In the genomic region with DNA sequence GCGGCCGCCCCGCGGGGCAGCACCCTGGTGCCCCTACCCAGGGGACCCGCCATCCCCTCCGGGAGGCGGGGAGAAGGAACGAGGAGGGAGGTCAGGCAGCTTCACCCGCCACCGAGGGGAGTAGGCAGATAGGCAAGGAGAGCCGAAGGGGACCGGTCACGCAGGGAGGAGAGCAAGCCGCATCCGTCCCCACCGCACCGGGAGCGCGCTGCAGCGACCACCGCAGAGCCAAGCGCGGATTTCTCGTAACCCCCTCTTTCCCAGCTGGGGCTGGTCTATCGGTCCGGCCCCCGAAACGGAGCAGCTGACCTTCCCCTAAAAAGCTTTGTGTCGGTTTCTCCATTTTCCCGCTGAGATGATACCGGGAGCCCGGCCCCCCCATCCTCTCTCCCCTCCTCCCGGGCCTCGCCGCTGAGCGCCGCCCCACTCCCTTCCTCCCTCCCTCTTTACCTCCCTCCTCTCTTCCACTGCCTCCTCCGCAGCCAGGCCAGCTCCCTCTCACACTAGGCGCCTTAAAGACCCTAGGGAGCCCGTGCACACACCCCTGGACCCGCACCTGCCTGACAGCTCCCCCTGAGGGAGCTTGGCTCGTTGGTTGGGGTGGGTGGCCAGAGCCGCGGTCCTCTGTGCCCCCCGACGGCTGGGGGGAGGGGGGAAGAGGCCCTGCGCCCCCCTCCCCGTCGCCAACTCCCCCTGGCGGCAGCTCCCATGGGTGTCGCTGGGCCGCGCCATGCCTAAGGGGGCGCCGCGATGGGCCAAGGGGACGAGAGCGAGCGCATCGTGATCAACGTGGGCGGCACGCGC, we compare ENCODE assay signal across 8 mouse cellular contexts. TPM values are rescaled to one million over a fixed set of nuclear protein-coding genes. Genes with fewer than 3 reads are reported as not detected.
DNase-seq lines count a peak whose midpoint lies in the region; ATAC-seq and TF ChIP-seq lines count a peak whose summit lies in the region.

No protein-coding gene starts in this region.

- H3K4me1 ChIP-seq in kidney, embryonic 14.5 days (ENCODE audit: control insufficient read depth, insufficient read depth, low read length): peaks cover 13% of the 10 kb centered on the region
- H3K4me1 ChIP-seq in hindbrain, embryonic 12.5 days: peaks cover 46% of the 10 kb centered on the region
- peaks cover 4% of the 10 kb centered on the region; the same call in 1 of the 2 replicates for H3K4me1 ChIP-seq in limb, embryonic 14.5 days (ENCODE audit: control insufficient read depth, insufficient read depth, low read length)

- TF ChIP-seq POLR2A in limb, embryonic 14.5 days (IDR thresholded peaks at IDR 0.05; ENCODE audit: borderline replicate concordance, extremely low read depth, insufficient read depth, insufficient read length): no peak

- H3K9ac ChIP-seq in kidney, embryonic 14.5 days (ENCODE audit: low read depth, low read length): no peak overlapping the region
- peak overlapping the region; percentile 86 for H3K9ac ChIP-seq in hindbrain, embryonic 12.5 days
- no peak overlapping the region for H3K9ac ChIP-seq in limb, embryonic 14.5 days (ENCODE audit: low read depth, low read length, severe bottlenecking)

- no peak for DNase-seq in kidney, adult 11 months
- DNase-seq in cerebellum, adult 18-20 months: peak; percentile 74
- no peak for DNase-seq in limb, embryonic 14.5 days (ENCODE audit: low spot score)
- peak; percentile 78 to 81 for DNase-seq in right cerebral cortex, postnatal 10 days (ENCODE audit: low spot score in 2 of 2)
- no peak for DNase-seq in testis, postnatal 10 days (ENCODE audit: low spot score)
- DNase-seq in gastrocnemius, adult 18-20 months (ENCODE audit: low spot score): no peak

- H3K4me2 ChIP-seq in kidney, embryonic 14.5 days (replicated peaks; ENCODE audit: low read depth, low read length): peak overlapping the region; percentile 98
- H3K4me2 ChIP-seq in hindbrain, embryonic 12.5 days (replicated peaks): peak overlapping the region; percentile 84
- peak overlapping the region; percentile 90 for H3K4me2 ChIP-seq in limb, embryonic 14.5 days (replicated peaks; ENCODE audit: low read depth, low read length, severe bottlenecking)

- H3K9me3 ChIP-seq in kidney, embryonic 14.5 days (ENCODE audit: control insufficient read depth, low read length): no peaks in the 10 kb centered on the region
- no peaks in the 10 kb centered on the region; the same call in 1 of the 2 replicates for H3K9me3 ChIP-seq in hindbrain, embryonic 12.5 days (replicated peaks)
- no peaks in the 10 kb centered on the region for H3K9me3 ChIP-seq in limb, embryonic 14.5 days (ENCODE audit: control insufficient read depth, low read length)

- no peaks in the 10 kb centered on the region for H3K36me3 ChIP-seq in kidney, embryonic 14.5 days (ENCODE audit: control insufficient read depth, insufficient read depth, low read length)
- no peaks in the 10 kb centered on the region for H3K36me3 ChIP-seq in hindbrain, embryonic 12.5 days
- no peaks in the 10 kb centered on the region for H3K36me3 ChIP-seq in limb, embryonic 14.5 days (ENCODE audit: control insufficient read depth, insufficient read depth, low read length)

- peaks cover 63% of the 10 kb centered on the region for H3K27me3 ChIP-seq in kidney, embryonic 14.5 days (ENCODE audit: control insufficient read depth, insufficient read depth, low read length)
- peaks cover 70% of the 10 kb centered on the region for H3K27me3 ChIP-seq in hindbrain, embryonic 12.5 days
- peaks cover 67% of the 10 kb centered on the region for H3K27me3 ChIP-seq in limb, embryonic 14.5 days (ENCODE audit: control insufficient read depth, insufficient read depth, low read length)

- H3K4me3 ChIP-seq in kidney, embryonic 14.5 days (ENCODE audit: low read length): peak overlapping the region; percentile 48
- peak overlapping the region; percentile 72 for H3K4me3 ChIP-seq in hindbrain, embryonic 12.5 days
- peak overlapping the region; percentile 44 for H3K4me3 ChIP-seq in limb, embryonic 14.5 days (replicated peaks; ENCODE audit: low read length)

- 1% methylated on average over 41 of the region's 64 CpGs for whole genome bisulfite sequencing in kidney, embryonic 14.5 days
- WGBS in hindbrain, embryonic 12.5 days: 1% methylated on average over 58 of the region's 64 CpGs
- WGBS in limb, embryonic 14.5 days: under 1% methylated on average over 34 of the region's 64 CpGs

- peak; percentile 33; the same call in 1 of the 2 replicates for ATAC-seq in kidney, embryonic 14.5 days (ENCODE audit: low FRiP score, low TSS enrichment)
- peak; percentile 54 for ATAC-seq in hindbrain, embryonic 12.5 days (ENCODE audit: low FRiP score)
- ATAC-seq in limb, embryonic 14.5 days (ENCODE audit: low FRiP score, low read depth): no peak

- no peak overlapping the region for H3K27ac ChIP-seq in kidney, embryonic 14.5 days (ENCODE audit: low read depth, low read length)
- peak overlapping the region; percentile 81 for H3K27ac ChIP-seq in hindbrain, embryonic 12.5 days
- no peak overlapping the region for H3K27ac ChIP-seq in limb, embryonic 14.5 days (replicated peaks; ENCODE audit: low read depth, low read length)

RNA-seq across cellular contexts. Expression of gene Kcnc1, which starts 0.8 kb away (rescaled TPM):
- 0.07 TPM in 1 of 2 replicates, not detected in the other for polyA plus RNA-seq in kidney, embryonic 14.5 days (2014; fragmentation: Nextera tagmentation; extraction: Ambion mirVana)
- polyA plus RNA-seq in hindbrain, embryonic 12.5 days (2016; fragmentation: Nextera tagmentation; extraction: Ambion mirVana): 8.2 and 9.8 TPM in 2 replicates
- 0.28 and 0.40 TPM in 2 replicates for polyA plus RNA-seq in limb, embryonic 14.5 days (2012; rRNA removed)
- polyA plus RNA-seq in limb, embryonic 14.5 days (2014; fragmentation: Nextera tagmentation; extraction: Ambion mirVana): 0.07 and 0.11 TPM in 2 replicates
- 10 to 100 TPM; 59.0 to 67.2 TPM for total RNA-seq in gastrocnemius, adult 18-20 months (2021)

RNA-seq across cellular contexts. Expression of gene Myod1, which starts 20.9 kb away (rescaled TPM):
- polyA plus RNA-seq in kidney, embryonic 14.5 days (2014; fragmentation: Nextera tagmentation; extraction: Ambion mirVana): 0.34 and 0.37 TPM in 2 replicates
- polyA plus RNA-seq in hindbrain, embryonic 12.5 days (2016; fragmentation: Nextera tagmentation; extraction: Ambion mirVana): 2.6 and 12.1 TPM in 2 replicates
- polyA plus RNA-seq in limb, embryonic 14.5 days (2012; rRNA removed): 80.4 and 111 TPM in 2 replicates
- 42.4 and 48.0 TPM in 2 replicates for polyA plus RNA-seq in limb, embryonic 14.5 days (2014; fragmentation: Nextera tagmentation; extraction: Ambion mirVana)
- total RNA-seq in gastrocnemius, adult 18-20 months (2021): 10 to 100 TPM; 14.9 to 15.5 TPM

Comparison
In these comparisons a context has a peak if more than half of its experiments do, and no peak if none do; other contexts are left out.
1. DNase-seq: peak in cerebellum, adult 18-20 months (2 of 2) and right cerebral cortex, postnatal 10 days (2 of 2); none in kidney, adult 11 months (single experiment), limb, embryonic 14.5 days (single experiment), testis, postnatal 10 days (single experiment) and gastrocnemius, adult 18-20 months (single experiment).
2. Peak in every context shown above with its lines, with median percentiles within 50 percentile points of each other: H3K4me2 ChIP-seq and H3K4me3 ChIP-seq.